Mouse (Mus musculus): Measurements from ENCODE around the gene Kcnj16.

- TF ChIP-seq CTCF (IDR thresholded peaks at IDR 0.05; ENCODE audit: extremely low read depth, insufficient read depth, insufficient read length, insufficient replicate concordance) (no peak), POLR2A (IDR thresholded peaks at IDR 0.05; ENCODE audit: low read depth, low read length) (no peak)
Measured at GRCm38 (mm10) chr11:110968901-110969300, 1.1 kb downstream of the Kcnj16 start.
